8 mouse cellular contexts compared by ENCODE assay signal in genomic region chr11:87778915-87779314, GRCm38 (mm10). TPM values are rescaled to one million over a fixed set of nuclear protein-coding genes. Genes with fewer than 3 reads are reported as not detected.
A peak's percentile ranks its signal among the peaks of the same experiment; 100 is the strongest.
DNase-seq lines count a peak whose midpoint lies in the region; ATAC-seq and TF ChIP-seq lines count a peak whose summit lies in the region.

No protein-coding gene starts in this region.

- no peak overlapping the region for H3K27ac ChIP-seq in kidney, postnatal 0 days
- H3K27ac ChIP-seq in forebrain, embryonic 14.5 days (ENCODE audit: low read depth, low read length), result no peak overlapping the region
- no peak overlapping the region for H3K27ac ChIP-seq in limb, embryonic 12.5 days
- H3K27ac ChIP-seq in neural tube, embryonic 14.5 days (ENCODE audit: low read depth, low read length), result no peak overlapping the region

- no peak overlapping the region for H3K9ac ChIP-seq in kidney, postnatal 0 days (ENCODE audit: low read depth, low read length)
- H3K9ac ChIP-seq in forebrain, embryonic 14.5 days (ENCODE audit: low read length), result no peak overlapping the region
- H3K9ac ChIP-seq in limb, embryonic 12.5 days (replicated peaks), result peak overlapping the region; percentile 65; the same call in 1 of the 2 replicates
- no peak overlapping the region for H3K9ac ChIP-seq in neural tube, embryonic 14.5 days (replicated peaks; ENCODE audit: low read depth, low read length)

- H3K9me3 ChIP-seq in kidney, postnatal 0 days (replicated peaks; ENCODE audit: low read length), result no peaks in the 10 kb centered on the region
- H3K9me3 ChIP-seq in forebrain, embryonic 14.5 days (replicated peaks; ENCODE audit: control insufficient read depth, low read length), result no peaks in the 10 kb centered on the region
- H3K9me3 ChIP-seq in limb, embryonic 12.5 days, result no peaks in the 10 kb centered on the region
- no peaks in the 10 kb centered on the region for H3K9me3 ChIP-seq in neural tube, embryonic 14.5 days (ENCODE audit: control insufficient read depth, low read length)

- no peaks in the 10 kb centered on the region for H3K27me3 ChIP-seq in kidney, postnatal 0 days (ENCODE audit: insufficient read depth, low read length)
- no peaks in the 10 kb centered on the region for H3K27me3 ChIP-seq in forebrain, embryonic 14.5 days (replicated peaks; ENCODE audit: control insufficient read depth, insufficient read depth, low read length)
- H3K27me3 ChIP-seq in limb, embryonic 12.5 days, result peaks cover 18% of the 10 kb centered on the region; the same call in 1 of the 2 replicates
- H3K27me3 ChIP-seq in neural tube, embryonic 14.5 days (ENCODE audit: control insufficient read depth, insufficient read depth, low read length), result no peaks in the 10 kb centered on the region

- peak; percentile 26 for ATAC-seq in kidney, postnatal 0 days (replicated peaks; ENCODE audit: low FRiP score, low read depth)
- 0 out of 2 replicates have a peak, but pooled peaks have one; percentile 4 for ATAC-seq in forebrain, embryonic 14.5 days
- ATAC-seq in limb, embryonic 12.5 days (ENCODE audit: insufficient number of reproducible peaks, insufficient read depth, low FRiP score, low TSS enrichment, low read depth), result peak; percentile 43
- no peak; the same call in 1 of the 2 replicates for ATAC-seq in neural tube, embryonic 14.5 days (ENCODE audit: low read depth)

- peaks cover 11% of the 10 kb centered on the region; the same call in 1 of the 2 replicates for H3K4me1 ChIP-seq in kidney, postnatal 0 days (replicated peaks; ENCODE audit: insufficient read depth, low read length)
- peaks cover 6% of the 10 kb centered on the region; the same call in 1 of the 2 replicates for H3K4me1 ChIP-seq in forebrain, embryonic 14.5 days (ENCODE audit: control insufficient read depth, insufficient read depth, low read length)
- H3K4me1 ChIP-seq in limb, embryonic 12.5 days (replicated peaks), result peaks cover 18% of the 10 kb centered on the region
- H3K4me1 ChIP-seq in neural tube, embryonic 14.5 days (ENCODE audit: control insufficient read depth, insufficient read depth, low read length), result no peaks in the 10 kb centered on the region

- WGBS in kidney, postnatal 0 days, result 43% methylated on average over 12 of the region's 12 CpGs
- 35% methylated on average over 12 of the region's 12 CpGs for WGBS in forebrain, embryonic 14.5 days
- WGBS in limb, embryonic 12.5 days, result 41% methylated on average over 12 of the region's 12 CpGs
- WGBS in neural tube, embryonic 14.5 days, result 40% methylated on average over 12 of the region's 12 CpGs

- H3K4me2 ChIP-seq in kidney, postnatal 0 days (ENCODE audit: low read length), result peak overlapping the region; percentile 76
- peak overlapping the region; percentile 59; the same call in 1 of the 2 replicates for H3K4me2 ChIP-seq in forebrain, embryonic 14.5 days (ENCODE audit: low read length)
- peak overlapping the region; percentile 82 for H3K4me2 ChIP-seq in limb, embryonic 12.5 days
- H3K4me2 ChIP-seq in neural tube, embryonic 14.5 days (ENCODE audit: low read depth, low read length), result peak overlapping the region; percentile 43

- H3K36me3 ChIP-seq in kidney, postnatal 0 days (ENCODE audit: insufficient read depth, low read length), result no peaks in the 10 kb centered on the region
- peaks cover 37% of the 10 kb centered on the region for H3K36me3 ChIP-seq in forebrain, embryonic 14.5 days (ENCODE audit: control insufficient read depth, insufficient read depth, low read length)
- H3K36me3 ChIP-seq in limb, embryonic 12.5 days, result no peaks in the 10 kb centered on the region
- peaks cover 9% of the 10 kb centered on the region for H3K36me3 ChIP-seq in neural tube, embryonic 14.5 days (ENCODE audit: control insufficient read depth, insufficient read depth, low read length)

- H3K4me3 ChIP-seq in kidney, postnatal 0 days (replicated peaks; ENCODE audit: low read depth, low read length), result peak overlapping the region; percentile 36; the same call in 1 of the 2 replicates
- H3K4me3 ChIP-seq in forebrain, embryonic 14.5 days (ENCODE audit: low read depth, low read length), result no peak overlapping the region; the same call in 1 of the 2 replicates
- peak overlapping the region; percentile 44 for H3K4me3 ChIP-seq in limb, embryonic 12.5 days (replicated peaks)
- H3K4me3 ChIP-seq in neural tube, embryonic 14.5 days (ENCODE audit: low read depth, low read length), result no peak overlapping the region

- DNase-seq in kidney, postnatal 0 days (ENCODE audit: low spot score), result no peak
- no peak for DNase-seq in kidney, adult 9 months
- no peak for DNase-seq in forebrain, embryonic 14.5 days (ENCODE audit: low spot score)
- DNase-seq in layer of hippocampus, postnatal 36 days, result no peak
- DNase-seq in yolk sac, embryonic 10.5 days (ENCODE audit: low spot score), result no peak
- no peak for DNase-seq in ovary, postnatal 10 days (ENCODE audit: low spot score)

- no peak for TF ChIP-seq CTCF in kidney, postnatal 0 days (IDR thresholded peaks at IDR 0.05; ENCODE audit: low read depth)

RNA-seq across cellular contexts. Expression of gene Mpo, which starts 14.5 kb away (rescaled TPM):
- 0.12 and 0.52 TPM in 2 replicates for polyA plus RNA-seq in kidney, postnatal 0 days (2015; fragmentation: Nextera tagmentation; extraction: Ambion mirVana)
- 0.22 and 0.23 TPM in 2 replicates for polyA plus RNA-seq in forebrain, embryonic 14.5 days (2014; fragmentation: Nextera tagmentation; extraction: Ambion mirVana)
- 1.7 and 2.6 TPM in 2 replicates for polyA plus RNA-seq in limb, embryonic 12.5 days (2016; fragmentation: Nextera tagmentation; extraction: Ambion mirVana)
- 0.31 and 2.2 TPM in 2 replicates for polyA plus RNA-seq in neural tube, embryonic 14.5 days (2014; fragmentation: Nextera tagmentation; extraction: Ambion mirVana)
- under 1 TPM; 0.28 to 0.60 TPM for total RNA-seq in layer of hippocampus, postnatal 36 days (2021)

RNA-seq across cellular contexts. Expression of gene Tspoap1, which starts 18.6 kb away (rescaled TPM):
- polyA plus RNA-seq in kidney, postnatal 0 days (2015; fragmentation: Nextera tagmentation; extraction: Ambion mirVana), result 1.9 and 2.5 TPM in 2 replicates
- 13.5 and 20.2 TPM in 2 replicates for polyA plus RNA-seq in forebrain, embryonic 14.5 days (2014; fragmentation: Nextera tagmentation; extraction: Ambion mirVana)
- 5.7 and 5.9 TPM in 2 replicates for polyA plus RNA-seq in limb, embryonic 12.5 days (2016; fragmentation: Nextera tagmentation; extraction: Ambion mirVana)
- 47.8 and 55.2 TPM in 2 replicates for polyA plus RNA-seq in neural tube, embryonic 14.5 days (2014; fragmentation: Nextera tagmentation; extraction: Ambion mirVana)
- total RNA-seq in layer of hippocampus, postnatal 36 days (2021), result 100 to 1,000 TPM; 146 to 163 TPM

RNA-seq across cellular contexts. Expression of gene Supt4a, which starts 41.6 kb away (rescaled TPM):
- polyA plus RNA-seq in kidney, postnatal 0 days (2015; fragmentation: Nextera tagmentation; extraction: Ambion mirVana), result 165 and 171 TPM in 2 replicates
- 160 and 203 TPM in 2 replicates for polyA plus RNA-seq in forebrain, embryonic 14.5 days (2014; fragmentation: Nextera tagmentation; extraction: Ambion mirVana)
- polyA plus RNA-seq in limb, embryonic 12.5 days (2016; fragmentation: Nextera tagmentation; extraction: Ambion mirVana), result 167 TPM in 2 replicates
- 137 and 139 TPM in 2 replicates for polyA plus RNA-seq in neural tube, embryonic 14.5 days (2014; fragmentation: Nextera tagmentation; extraction: Ambion mirVana)
- total RNA-seq in layer of hippocampus, postnatal 36 days (2021), result 10 to 100 TPM; 71.7 to 78.7 TPM

RNA-seq across cellular contexts. Expression of gene Lpo, which starts 49.2 kb away (rescaled TPM):
- 1.0 and 2.0 TPM in 2 replicates for polyA plus RNA-seq in kidney, postnatal 0 days (2015; fragmentation: Nextera tagmentation; extraction: Ambion mirVana)
- 0.53 and 0.62 TPM in 2 replicates for polyA plus RNA-seq in forebrain, embryonic 14.5 days (2014; fragmentation: Nextera tagmentation; extraction: Ambion mirVana)
- polyA plus RNA-seq in limb, embryonic 12.5 days (2016; fragmentation: Nextera tagmentation; extraction: Ambion mirVana), result 0.09 TPM in 1 of 2 replicates, not detected in the other
- 0.93 and 1.3 TPM in 2 replicates for polyA plus RNA-seq in neural tube, embryonic 14.5 days (2014; fragmentation: Nextera tagmentation; extraction: Ambion mirVana)
- total RNA-seq in layer of hippocampus, postnatal 36 days (2021), result under 1 TPM; 0.12 to 0.18 TPM

Comparison
In these comparisons a context has a peak if more than half of its experiments do, and no peak if none do; other contexts are left out.
1. H3K4me3 ChIP-seq: peak in kidney, postnatal 0 days (single experiment) and limb, embryonic 12.5 days (single experiment); none in forebrain, embryonic 14.5 days (single experiment) and neural tube, embryonic 14.5 days (single experiment).
2. Peak in every context shown above with its lines, with median percentiles within 50 percentile points of each other: H3K4me2 ChIP-seq.